Mouse (Mus musculus): ENCODE measurements around the gene Ccdc78. TPM values are rescaled to one million over a fixed set of nuclear protein-coding genes. Genes with fewer than 3 reads are reported as not detected.

Gene Ccdc78
- polyA plus RNA-seq, 1 experiment from 2014 or later: 0.18 TPM

- 51% methylated on average over 9 of the region's 9 CpGs for WGBS
Observed at GRCm38 (mm10) chr17:25769331-25769730, 17.0 kb upstream of the Ccdc78 start.

GRCm38 (mm10) chr17:25773549-25774120, 12.7 kb upstream of the Ccdc78 start, which contains the start of gene Narfl:
TSS of gene Narfl (plus strand) at chr17:25773776.
- H3K9me3 ChIP-seq (ENCODE audit: control insufficient read depth, low read length): no peaks in the 10 kb centered on the region
- peak within 1 kb of the TSS; percentile 89 for H3K4me2 ChIP-seq (ENCODE audit: low read length)
- WGBS: 0% methylated on average over 37 of the region's 37 CpGs
- ATAC-seq (ENCODE audit: low FRiP score, low TSS enrichment) (peak; percentile 83), DNase-seq (peak; percentile 99)
- no peak within 1 kb of the TSS for H3K27ac ChIP-seq (replicated peaks; ENCODE audit: low read depth, low read length)
- peak within 1 kb of the TSS; percentile 64 for H3K4me3 ChIP-seq (replicated peaks; ENCODE audit: low read depth, low read length)
- no peaks in the 10 kb centered on the region for H3K27me3 ChIP-seq (ENCODE audit: control insufficient read depth, insufficient read depth, low read length)
- no peaks in the 10 kb centered on the region; the same call in 1 of the 2 replicates for H3K36me3 ChIP-seq (ENCODE audit: control insufficient read depth, insufficient read depth, low read length)
- peaks cover 7% of the 10 kb centered on the region for H3K4me1 ChIP-seq (ENCODE audit: control insufficient read depth, insufficient read depth, low read length)
- H3K9ac ChIP-seq (replicated peaks; ENCODE audit: low read length): peak within 1 kb of the TSS; percentile 72

More at GRCm38 (mm10) chr17:25769331-25769730, 17.0 kb upstream of the Ccdc78 start:
- H3K4me1 ChIP-seq (ENCODE audit: control insufficient read depth, insufficient read depth, low read length): peaks cover 5% of the 10 kb centered on the region
- ATAC-seq (ENCODE audit: low FRiP score, low TSS enrichment): no peak
- H3K9ac ChIP-seq (replicated peaks; ENCODE audit: low read length): no peak overlapping the region
- DNase-seq: no peak
- H3K27me3 ChIP-seq (ENCODE audit: control insufficient read depth, insufficient read depth, low read length): no peaks in the 10 kb centered on the region
- no peak overlapping the region for H3K27ac ChIP-seq (replicated peaks; ENCODE audit: low read depth, low read length)
- no peak overlapping the region for H3K4me3 ChIP-seq (replicated peaks; ENCODE audit: low read depth, low read length)
- H3K9me3 ChIP-seq (ENCODE audit: control insufficient read depth, low read length): no peaks in the 10 kb centered on the region
- H3K4me2 ChIP-seq (ENCODE audit: low read length): no peak overlapping the region
- no peaks in the 10 kb centered on the region for H3K36me3 ChIP-seq (ENCODE audit: control insufficient read depth, insufficient read depth, low read length)

GRCm38 (mm10) chr17:25775318-25776062, 10.9 kb upstream of the Ccdc78 start:
- Histone ChIP-seq H3K4me1 (ENCODE audit: control insufficient read depth, insufficient read depth, low read length) (peaks cover 7% of the 10 kb centered on the region), H3K36me3 (ENCODE audit: control insufficient read depth, insufficient read depth, low read length) (no peaks in the 10 kb centered on the region; the same call in 1 of the 2 replicates), H3K9me3 (ENCODE audit: control insufficient read depth, low read length) (no peaks in the 10 kb centered on the region), H3K27me3 (ENCODE audit: control insufficient read depth, insufficient read depth, low read length) (no peaks in the 10 kb centered on the region), H3K9ac (replicated peaks; ENCODE audit: low read length) (no peak overlapping the region), H3K27ac (replicated peaks; ENCODE audit: low read depth, low read length) (no peak overlapping the region), H3K4me2 (ENCODE audit: low read length) (no peak overlapping the region), H3K4me3 (replicated peaks; ENCODE audit: low read depth, low read length) (no peak overlapping the region)
- ATAC-seq (ENCODE audit: low FRiP score, low TSS enrichment) (no peak), DNase-seq (no peak)
- WGBS: 78% methylated on average over 10 of the region's 10 CpGs

- H3K4me1 ChIP-seq (ENCODE audit: control insufficient read depth, insufficient read depth, low read length): peaks cover 7% of the 10 kb centered on the region
- DNase-seq: no peak
- no peak overlapping the region for H3K9ac ChIP-seq (replicated peaks; ENCODE audit: low read length)
- no peaks in the 10 kb centered on the region for H3K9me3 ChIP-seq (ENCODE audit: control insufficient read depth, low read length)
- H3K27ac ChIP-seq (replicated peaks; ENCODE audit: low read depth, low read length): no peak overlapping the region
- no peak for ATAC-seq (ENCODE audit: low FRiP score, low TSS enrichment)
- H3K27me3 ChIP-seq (ENCODE audit: control insufficient read depth, insufficient read depth, low read length): no peaks in the 10 kb centered on the region
- no peak overlapping the region for H3K4me3 ChIP-seq (replicated peaks; ENCODE audit: low read depth, low read length)
- WGBS: 95% methylated on average over 5 of the region's 5 CpGs
- H3K4me2 ChIP-seq (ENCODE audit: low read length): no peak overlapping the region
- H3K36me3 ChIP-seq (ENCODE audit: control insufficient read depth, insufficient read depth, low read length): peaks cover 22% of the 10 kb centered on the region
Observed at GRCm38 (mm10) chr17:25777948-25778347, 8.4 kb upstream of the Ccdc78 start.

- Histone ChIP-seq H3K27me3 (ENCODE audit: control insufficient read depth, insufficient read depth, low read length) (no peaks in the 10 kb centered on the region), H3K4me1 (ENCODE audit: control insufficient read depth, insufficient read depth, low read length) (peaks cover 13% of the 10 kb centered on the region), H3K9ac (replicated peaks; ENCODE audit: low read length) (no peak overlapping the region), H3K9me3 (ENCODE audit: control insufficient read depth, low read length) (no peaks in the 10 kb centered on the region), H3K27ac (replicated peaks; ENCODE audit: low read depth, low read length) (no peak overlapping the region), H3K36me3 (ENCODE audit: control insufficient read depth, insufficient read depth, low read length) (peaks cover 34% of the 10 kb centered on the region), H3K4me3 (replicated peaks; ENCODE audit: low read depth, low read length) (no peak overlapping the region), H3K4me2 (ENCODE audit: low read length) (no peak overlapping the region)
- 83% methylated on average over 6 of the region's 6 CpGs for WGBS
- DNase-seq: no peak
- ATAC-seq (ENCODE audit: low FRiP score, low TSS enrichment): no peak
Observed at GRCm38 (mm10) chr17:25781339-25781738, 5.0 kb upstream of the Ccdc78 start.

- WGBS: 83% methylated on average over 7 of the region's 7 CpGs
Observed at GRCm38 (mm10) chr17:25783086-25783485, 3.3 kb upstream of the Ccdc78 start.

GRCm38 (mm10) chr17:25783861-25784574, 2.4 kb upstream of the Ccdc78 start:
- Histone ChIP-seq H3K27ac (replicated peaks; ENCODE audit: low read depth, low read length) (no peak overlapping the region), H3K9me3 (ENCODE audit: control insufficient read depth, low read length) (no peaks in the 10 kb centered on the region), H3K4me3 (replicated peaks; ENCODE audit: low read depth, low read length) (peak overlapping the region; percentile 73), H3K36me3 (ENCODE audit: control insufficient read depth, insufficient read depth, low read length) (peaks cover 37% of the 10 kb centered on the region), H3K27me3 (ENCODE audit: control insufficient read depth, insufficient read depth, low read length) (no peaks in the 10 kb centered on the region), H3K9ac (replicated peaks; ENCODE audit: low read length) (peak overlapping the region; percentile 75), H3K4me2 (ENCODE audit: low read length) (peak overlapping the region; percentile 91), H3K4me1 (ENCODE audit: control insufficient read depth, insufficient read depth, low read length) (peaks cover 13% of the 10 kb centered on the region)
- DNase-seq (no peak), ATAC-seq (ENCODE audit: low FRiP score, low TSS enrichment) (no peak)
- 83% methylated on average over 15 of the region's 15 CpGs for WGBS

More at GRCm38 (mm10) chr17:25783086-25783485, 3.3 kb upstream of the Ccdc78 start:
- Histone ChIP-seq H3K4me2 (ENCODE audit: low read length) (no peak overlapping the region), H3K9ac (replicated peaks; ENCODE audit: low read length) (peak overlapping the region; percentile 34; the same call in 1 of the 2 replicates), H3K36me3 (ENCODE audit: control insufficient read depth, insufficient read depth, low read length) (peaks cover 34% of the 10 kb centered on the region), H3K4me1 (ENCODE audit: control insufficient read depth, insufficient read depth, low read length) (peaks cover 13% of the 10 kb centered on the region), H3K9me3 (ENCODE audit: control insufficient read depth, low read length) (no peaks in the 10 kb centered on the region), H3K27ac (replicated peaks; ENCODE audit: low read depth, low read length) (no peak overlapping the region), H3K4me3 (replicated peaks; ENCODE audit: low read depth, low read length) (no peak overlapping the region), H3K27me3 (ENCODE audit: control insufficient read depth, insufficient read depth, low read length) (no peaks in the 10 kb centered on the region)
- ATAC-seq (ENCODE audit: low FRiP score, low TSS enrichment) (no peak), DNase-seq (no peak)

GRCm38 (mm10) chr17:25785281-25785745, 1.1 kb upstream of the Ccdc78 start, which contains the start of gene Haghl:
TSS of gene Haghl (minus strand) at chr17:25785673.
- Histone ChIP-seq H3K4me3 (replicated peaks; ENCODE audit: low read depth, low read length) (peak within 1 kb of the TSS; percentile 73), H3K4me2 (ENCODE audit: low read length) (peak within 1 kb of the TSS; percentile 91), H3K27ac (replicated peaks; ENCODE audit: low read depth, low read length) (peak within 1 kb of the TSS; percentile 86), H3K4me1 (ENCODE audit: control insufficient read depth, insufficient read depth, low read length) (peaks cover 13% of the 10 kb centered on the region), H3K9ac (replicated peaks; ENCODE audit: low read length) (peak within 1 kb of the TSS; percentile 75), H3K27me3 (ENCODE audit: control insufficient read depth, insufficient read depth, low read length) (no peaks in the 10 kb centered on the region), H3K36me3 (ENCODE audit: control insufficient read depth, insufficient read depth, low read length) (peaks cover 47% of the 10 kb centered on the region), H3K9me3 (ENCODE audit: control insufficient read depth, low read length) (no peaks in the 10 kb centered on the region)
- WGBS: under 1% methylated on average over 23 of the region's 23 CpGs
- ATAC-seq (ENCODE audit: low FRiP score, low TSS enrichment): peak; percentile 81
- DNase-seq: peak; percentile 99
